Mouse (Mus musculus) megakaryocyte progenitor cell, adult 5-6 weeks (primary cell): ENCODE results near the gene Rnf208. TPM values are rescaled to one million over a fixed set of nuclear protein-coding genes. Genes with fewer than 3 reads are reported as not detected.

Source experiments
- ATAC-seq: replicated peaks from 2 replicates; pipeline ENCODE4 v1.8.0; 2016; ENCODE audit warnings: mild to moderate bottlenecking, moderate TSS enrichment, inconsistent platforms; ENCODE audit not compliant: poor library complexity
- total RNA-seq, 2 experiments: library from RNA; stranded (forward) in 1 of 2; stranded (reverse) in 1 of 2; fragments of 157-497, 149-512 nt in 1 of 2; fragments of 200-1000 nt in 1 of 2; gene quantifications; 2 replicates each; pipeline versions ENCODE4 v1.2.3 to v1.2.4; 2015 to 2017

The Rnf208 gene
- total RNA-seq, 2 experiments from 2014 or later: 0.29 to 0.69 TPM

DNA sequence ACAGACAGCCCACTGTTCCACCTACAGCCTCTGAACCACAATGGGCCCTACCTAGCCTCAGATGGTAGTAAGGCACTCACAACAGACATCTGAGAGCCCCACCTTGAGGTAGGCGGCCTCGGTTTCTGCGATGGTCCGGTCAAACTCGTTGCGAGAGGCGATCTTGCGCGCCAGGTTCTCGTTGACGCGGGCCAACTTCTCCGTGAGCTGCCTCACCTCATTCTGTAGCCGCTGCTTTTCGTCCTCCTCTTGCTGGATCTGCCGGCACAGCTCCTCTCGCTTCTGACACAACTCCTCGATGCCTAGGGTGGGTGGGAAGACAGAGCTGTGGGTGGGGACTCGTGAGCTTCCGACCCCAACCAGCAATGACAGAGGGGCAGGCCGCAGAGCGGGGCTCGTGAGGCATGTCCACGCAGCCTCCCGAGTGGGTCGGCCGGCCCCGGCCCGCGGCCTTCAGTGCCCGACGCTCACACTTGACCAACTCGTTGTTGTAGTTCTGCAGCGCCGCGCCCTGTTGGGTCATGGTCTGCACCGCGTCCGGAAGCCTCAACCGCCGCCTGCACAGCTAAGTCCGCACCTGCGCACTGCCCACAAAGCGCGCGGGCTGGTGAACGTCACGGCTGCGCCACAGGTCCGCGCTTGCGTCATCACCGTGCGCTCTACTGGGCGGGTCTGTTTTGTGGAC, 29.9 kb downstream of the Rnf208 start, which contains the start of the genes Ssna1 and Anapc2:
TSS of gene Ssna1 (minus strand) at position 612 of the 685 bp plus-strand sequence.
TSS of gene Anapc2 (plus strand) at position 652 of the 685 bp plus-strand sequence.
- ATAC-seq: peak; percentile 97

DNA sequence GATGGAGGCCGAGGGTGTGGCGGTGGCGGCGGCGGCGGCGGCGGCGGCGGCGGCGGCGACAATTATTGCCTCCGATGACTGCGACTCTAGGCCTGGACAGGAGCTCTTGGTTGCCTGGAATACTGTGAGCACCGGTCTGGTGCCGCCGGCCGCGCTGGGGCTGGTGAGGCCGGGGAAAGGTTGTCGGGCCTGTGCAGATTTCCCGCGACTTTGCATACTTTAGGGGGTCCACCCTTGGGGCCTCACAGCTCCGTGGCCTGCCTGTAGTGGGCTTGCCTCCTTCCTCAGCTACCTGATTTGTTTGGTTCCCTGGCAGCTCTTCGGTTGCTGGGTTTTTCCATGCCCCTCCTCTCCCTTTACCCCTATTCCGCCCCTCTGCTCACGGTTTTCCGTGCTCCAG, 30.5 kb downstream of the Rnf208 start:
- no peak for ATAC-seq

DNA sequence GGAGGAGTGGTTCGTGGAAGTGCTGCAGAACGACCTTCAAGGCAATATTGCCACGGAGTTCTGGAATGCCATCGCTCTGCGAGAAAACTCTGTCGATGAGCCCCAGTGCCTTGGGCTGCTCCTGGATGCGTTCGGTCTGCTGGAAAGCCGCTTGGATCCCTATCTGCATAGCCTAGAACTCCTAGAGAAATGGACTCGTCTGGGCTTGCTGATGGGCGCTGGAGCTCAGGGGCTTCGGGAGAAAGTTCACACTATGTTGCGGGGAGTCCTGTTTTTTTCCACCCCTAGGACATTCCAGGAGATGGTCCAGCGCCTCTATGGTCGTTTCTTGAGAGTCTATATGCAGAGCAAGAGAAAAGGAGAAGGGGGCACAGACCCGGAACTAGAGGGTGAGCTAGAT, 31.0 kb downstream of the Rnf208 start:
- ATAC-seq: no peak

- peak; percentile 99 for ATAC-seq
These were observed 37.1 kb downstream of the Rnf208 start for GRCm38 (mm10) chr2:25278928-25279882.

DNA sequence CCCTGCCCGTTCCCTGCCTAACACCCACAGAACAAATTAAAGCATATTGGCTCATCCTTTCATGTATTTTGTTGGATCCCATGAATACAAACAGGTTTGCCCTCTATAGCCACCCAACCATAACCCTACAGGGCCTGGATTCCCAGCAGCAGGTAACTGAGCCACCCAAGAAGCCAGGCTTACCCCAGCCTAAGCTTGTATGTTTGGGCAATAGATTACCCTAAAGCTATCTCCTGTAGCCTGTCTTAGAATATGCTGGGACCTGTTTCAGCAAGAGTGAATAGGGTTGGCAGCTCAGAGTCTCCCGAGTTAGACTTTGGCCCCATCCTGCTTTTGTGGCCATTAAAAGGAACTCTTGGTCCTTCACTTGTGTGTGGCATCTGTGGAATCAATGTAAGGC, 43.5 kb downstream of the Rnf208 start:
- no peak for ATAC-seq

DNA sequence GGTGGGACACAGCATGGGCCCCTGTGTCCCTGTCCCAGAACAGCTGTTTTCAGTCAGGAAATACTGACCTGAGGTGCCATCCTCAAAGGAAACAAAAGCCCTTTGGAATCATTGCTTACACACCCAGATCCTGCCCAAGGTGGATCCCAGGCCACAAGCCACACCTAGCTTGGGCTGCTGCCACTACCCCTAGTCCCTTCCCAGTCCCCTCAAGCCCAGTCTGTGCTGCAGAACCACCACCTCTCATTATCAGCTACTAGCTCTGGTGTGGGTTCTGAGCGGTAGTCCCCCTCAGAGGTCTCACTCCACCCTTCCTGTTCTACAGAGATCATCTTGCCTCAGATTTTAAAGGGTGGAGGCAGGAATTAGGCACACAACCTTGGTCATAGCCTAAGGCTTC, 44.3 kb downstream of the Rnf208 start:
- peak; percentile 48 for ATAC-seq

DNA sequence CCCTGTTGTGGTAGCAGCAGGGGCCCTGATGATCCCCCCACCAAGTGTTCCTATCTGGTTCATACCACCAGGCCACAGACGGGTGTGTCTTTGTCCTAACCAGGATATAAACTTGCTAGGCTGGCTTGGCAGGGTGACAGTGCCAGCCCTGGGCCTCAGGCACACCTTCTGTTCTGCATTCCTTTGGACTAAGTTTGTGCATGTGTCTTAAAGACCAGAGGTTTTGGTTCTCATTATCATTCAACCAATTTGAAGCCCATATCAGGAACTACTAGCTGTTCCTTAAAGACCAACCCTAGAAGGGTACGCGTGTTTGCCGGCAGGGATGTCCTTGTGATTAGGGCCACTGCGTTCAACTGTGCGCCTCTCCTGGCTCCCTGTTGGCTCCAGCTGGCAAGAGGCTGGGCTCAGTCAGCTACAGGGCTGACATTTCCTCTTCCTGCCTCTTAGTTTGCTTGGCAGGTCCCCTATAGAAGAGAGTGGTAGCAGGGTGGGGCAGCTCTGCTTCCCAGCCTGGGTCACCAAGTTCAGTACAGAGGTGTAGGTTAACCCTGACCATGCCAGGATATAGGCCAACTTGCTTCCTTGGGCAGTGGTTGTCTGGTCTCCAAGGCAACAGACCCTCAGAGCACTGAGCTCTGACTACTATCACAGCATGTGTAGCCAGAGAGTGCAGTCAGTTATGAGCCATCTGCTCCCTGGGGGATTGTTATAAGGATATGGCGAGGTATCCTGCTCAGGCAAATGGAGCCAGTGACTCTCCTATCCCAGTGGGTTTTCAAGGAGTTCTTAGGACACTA, 45.0 kb downstream of the Rnf208 start:
- peak; percentile 76 for ATAC-seq

DNA sequence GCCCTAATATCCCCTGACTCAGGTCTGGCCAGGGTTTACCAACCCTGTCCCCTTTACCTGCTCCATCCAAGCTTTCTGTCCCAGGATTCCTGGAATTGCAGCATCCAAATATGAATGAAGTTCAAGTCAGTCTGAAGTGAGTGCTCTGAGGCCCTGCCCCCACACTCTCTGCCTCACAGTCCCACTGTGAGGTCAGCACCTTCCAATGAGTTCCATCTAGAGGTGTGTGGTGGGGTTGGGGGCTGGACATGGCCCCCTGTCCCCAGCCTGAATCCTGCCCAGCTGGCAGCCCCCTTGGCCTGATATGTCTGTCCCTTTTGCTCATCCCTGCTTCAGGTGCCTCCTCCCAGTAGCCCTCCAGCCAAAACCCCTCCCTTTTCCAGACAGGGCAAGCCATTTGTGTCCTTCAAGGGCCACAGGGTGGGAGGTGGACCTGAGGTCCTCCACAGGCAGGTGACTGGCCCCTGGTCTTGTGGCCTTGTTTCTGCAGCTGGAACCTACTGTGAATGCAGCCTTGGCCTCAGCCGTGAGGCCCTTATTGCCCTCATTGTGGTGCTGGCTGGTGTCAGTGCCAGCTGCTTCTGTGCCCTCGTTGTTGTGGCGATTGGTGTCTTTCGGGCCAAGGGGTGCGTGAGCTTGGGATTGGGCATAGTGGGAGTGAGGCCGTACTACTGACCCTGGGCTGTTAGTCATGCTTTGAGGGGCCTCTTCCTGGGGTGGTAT, 46.0 kb downstream of the Rnf208 start, which contains the start of gene Tmem210:
TSS of gene Tmem210 (plus strand) at position 219 of the 723 bp plus-strand sequence.
- no peak for ATAC-seq

- ATAC-seq: no peak
These were observed 46.8 kb downstream of the Rnf208 start for GRCm38 (mm10) chr2:25288734-25289345.

DNA sequence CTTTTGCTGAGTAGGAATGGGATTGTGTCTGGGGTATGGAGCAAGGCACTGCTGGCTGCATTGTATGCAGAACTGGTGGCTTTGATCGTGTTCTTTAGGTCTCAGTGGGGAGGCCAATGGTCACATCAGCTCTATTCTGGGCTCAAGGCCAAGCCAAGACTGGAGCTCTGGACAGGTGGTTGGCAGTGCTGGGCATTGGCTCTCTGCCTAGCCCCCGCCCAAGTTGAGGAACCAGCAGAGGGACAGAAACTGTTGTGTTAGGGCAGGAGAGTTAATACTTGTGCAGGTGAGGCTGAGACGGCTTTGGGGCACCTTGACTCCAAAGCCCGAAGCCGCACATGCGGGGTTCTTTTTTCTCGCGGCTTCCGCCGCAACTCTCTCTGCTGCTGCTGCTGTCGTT, 47.6 kb downstream of the Rnf208 start, which contains the start of gene Lrrc26:
TSS of gene Lrrc26 (plus strand) at position 265 of the 400 bp plus-strand sequence.
- ATAC-seq: no peak

- no peak for ATAC-seq
These were observed 48.2 kb downstream of the Rnf208 start for GRCm38 (mm10) chr2:25290101-25290815.

DNA sequence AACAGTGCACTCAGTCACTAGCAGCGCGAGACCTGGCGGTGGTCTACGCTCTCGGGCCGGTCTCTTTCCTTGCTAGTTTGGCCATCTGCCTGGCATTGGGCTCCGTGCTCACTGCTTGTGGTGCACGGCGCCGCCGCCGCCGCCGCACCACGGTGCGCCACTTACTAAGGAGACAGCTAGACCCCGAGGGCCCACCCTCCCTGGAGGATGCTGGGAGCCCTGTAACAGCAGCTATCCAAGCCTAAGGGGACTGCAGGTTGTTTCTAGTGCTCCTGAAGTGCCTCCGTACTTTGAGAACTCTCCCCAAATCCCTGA, 48.7 kb downstream of the Rnf208 start:
- no peak for ATAC-seq

DNA sequence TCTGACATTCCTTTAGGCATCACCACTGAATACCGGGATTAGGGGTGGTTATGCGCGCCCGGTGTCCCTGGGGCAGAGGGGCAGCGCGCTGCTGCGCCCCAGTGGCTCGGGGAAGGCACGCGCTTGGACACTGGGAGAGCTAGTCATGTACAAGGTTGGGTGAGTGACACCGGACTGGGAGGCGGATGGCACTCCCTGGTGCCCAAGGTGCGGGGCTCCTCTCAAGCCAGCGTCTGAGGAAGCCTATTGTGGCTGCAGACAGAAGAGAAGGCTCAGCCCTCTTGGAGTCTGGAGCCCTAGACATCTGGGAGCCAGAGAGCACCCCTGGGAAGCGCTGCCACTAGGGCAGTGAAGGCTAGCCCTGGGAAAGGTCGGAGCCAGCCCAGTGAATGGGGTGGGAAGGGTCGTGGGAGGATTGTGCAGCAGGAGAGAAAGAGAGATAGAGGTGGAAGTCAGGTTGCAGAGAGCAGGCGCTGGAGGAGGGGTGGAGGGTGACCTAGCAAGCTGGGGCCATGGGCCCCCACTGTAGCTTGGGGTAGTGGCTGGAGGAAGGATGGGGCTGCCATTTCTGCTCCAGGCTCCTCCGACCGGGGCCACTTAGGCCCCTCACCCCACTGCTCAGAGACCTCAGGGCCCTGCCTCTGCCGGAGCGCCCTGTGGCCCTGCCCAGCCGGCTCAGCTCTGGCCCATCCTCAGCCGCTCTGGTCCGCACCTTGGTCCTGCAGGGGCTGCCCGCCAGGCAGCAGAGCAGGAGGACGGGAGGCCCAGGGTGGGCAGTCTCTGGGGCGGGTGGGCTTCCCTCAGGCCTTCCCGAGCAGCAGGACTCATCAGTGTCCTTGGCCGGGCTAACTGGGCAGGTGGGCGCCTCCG, 49.4 kb downstream of the Rnf208 start:
- ATAC-seq: no peak

DNA sequence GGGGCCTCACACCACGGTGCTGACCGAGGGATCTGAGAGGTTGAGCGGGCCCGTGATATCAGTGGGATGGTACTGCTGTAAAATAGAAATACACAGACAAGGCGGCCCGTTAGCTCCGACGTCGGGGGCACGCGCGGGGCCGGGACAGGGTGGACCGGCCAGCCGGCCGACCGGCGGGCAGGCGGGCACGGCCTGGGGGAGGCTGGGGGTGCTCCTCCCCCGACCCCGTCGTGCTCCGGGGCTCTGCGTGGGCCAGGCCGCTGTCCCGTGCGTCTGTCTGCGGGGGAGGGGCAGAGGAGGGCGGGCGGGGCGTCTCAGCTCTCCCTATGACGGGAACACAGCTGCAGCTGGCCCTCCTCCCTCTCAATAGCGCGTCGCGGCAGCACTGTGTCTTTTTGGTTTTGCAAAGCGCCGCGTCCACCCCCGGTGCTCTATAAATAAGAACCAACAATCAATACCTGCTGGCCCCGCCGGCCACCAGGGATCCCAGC, 50.0 kb downstream of the Rnf208 start:
- ATAC-seq: no peak

DNA sequence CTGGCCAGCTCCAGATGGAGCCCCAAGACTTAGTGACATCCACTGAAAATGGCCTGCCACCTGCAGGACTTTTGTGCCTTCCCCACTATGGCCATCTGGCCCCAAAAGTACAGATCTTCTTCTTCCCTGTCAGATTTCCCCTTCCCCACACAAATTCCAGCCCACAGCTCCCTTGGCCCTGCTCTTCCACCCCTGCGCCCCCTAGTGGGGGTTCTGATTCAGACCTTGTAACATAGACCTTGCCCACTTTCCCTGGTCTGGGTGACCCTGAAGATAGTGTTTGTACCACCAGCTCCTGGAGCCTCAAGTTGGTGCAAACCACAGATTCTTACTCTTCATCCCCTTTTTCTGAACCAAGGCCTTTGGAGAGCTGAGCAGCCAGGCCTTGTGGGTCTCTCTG, 50.8 kb downstream of the Rnf208 start:
- ATAC-seq: peak; percentile 78

- ATAC-seq: no peak
These were observed 51.7 kb downstream of the Rnf208 start for GRCm38 (mm10) chr2:25293706-25294105.
